Mouse (Mus musculus) MEL (cell line): ENCODE results near the gene Tnrc6c. TPM values are rescaled to one million over a fixed set of nuclear protein-coding genes. Genes with fewer than 3 reads are reported as not detected.

Source experiments
- DNase-seq: peaks from one replicate; pipeline ENCODE4 v3.0.0; 2011; ENCODE audit warnings: low read depth, low spot score
- H3K27ac ChIP-seq: 2 replicates; pipeline ENCODE4 v1.5.1; 2012; ENCODE audit warnings: low read depth, mild to moderate bottlenecking, control low read depth, low read length, moderate library complexity; ENCODE audit not compliant: control insufficient read depth
- H3K27me3 ChIP-seq, 2 experiments: fragments of 150-350 bp in 1 of 2; sonication (generic) in 1 of 2; 2 replicates each; pipeline ENCODE4 v1.6.1; 2012; ENCODE audit warnings: low read length in 2 of 2, mild to moderate bottlenecking in 2 of 2, improper control_type of control experiment in 1 of 2, moderate library complexity in 1 of 2; ENCODE audit not compliant: insufficient read depth in 2 of 2, control insufficient read depth in 1 of 2
- H3K36me3 ChIP-seq, 2 experiments: 2 replicates each; pipeline ENCODE4 v1.6.1; 2012 to 2014; ENCODE audit warnings: low read length in 2 of 2, improper control_type of control experiment in 1 of 2, inconsistent platforms in 1 of 2, mild to moderate bottlenecking in 1 of 2; ENCODE audit not compliant: insufficient read depth in 2 of 2, control insufficient read depth in 1 of 2
- H3K4me1 ChIP-seq, 2 experiments: fragments of 150-350 bp in 1 of 2; sonication (generic) in 1 of 2; 2 replicates each; pipeline ENCODE4 v1.6.1; 2012; ENCODE audit warnings: low read length in 2 of 2, improper control_type of control experiment in 1 of 2, mild to moderate bottlenecking in 1 of 2; ENCODE audit not compliant: insufficient read depth in 2 of 2, control insufficient read depth in 1 of 2
- H3K4me3 ChIP-seq, 2 experiments: fragments of 150-350 bp in 1 of 2; sonication (generic) in 1 of 2; 2 replicates each; pipeline ENCODE4 v1.5.1; 2012; ENCODE audit warnings: low read depth in 2 of 2, low read length in 2 of 2, mild to moderate bottlenecking in 2 of 2, moderate library complexity in 2 of 2, control low read depth in 1 of 2, improper control_type of control experiment in 1 of 2; ENCODE audit not compliant: control insufficient read depth in 1 of 2, insufficient read depth in 1 of 2
- H3K79me2 ChIP-seq: 2 replicates; pipeline ENCODE4 v1.6.1; 2012; ENCODE audit warnings: mild to moderate bottlenecking, low read length, moderate library complexity; ENCODE audit not compliant: control insufficient read depth, poor library complexity, insufficient read depth
- H3K9ac ChIP-seq: 2 replicates; pipeline ENCODE4 v1.6.1; 2012; ENCODE audit warnings: low read depth, mild to moderate bottlenecking, control low read depth, low read length, moderate library complexity; ENCODE audit not compliant: control insufficient read depth, poor library complexity, severe bottlenecking
- H3K9me3 ChIP-seq: fragments of 150-350 bp; sonication (generic); replicated peaks from 2 replicates; pipeline ENCODE4 v1.6.1; 2012; ENCODE audit warnings: mild to moderate bottlenecking, low read length, improper control_type of control experiment, moderate library complexity; ENCODE audit not compliant: insufficient read depth
- BHLHE40 ChIP-seq: IDR thresholded peaks from 2 replicates; pipeline ENCODE4 v1.6.1; 2012; ENCODE audit warnings: low read depth, mild to moderate bottlenecking, inconsistent platforms, low read length, improper control_type of control experiment, borderline replicate concordance
- CHD2 ChIP-seq: IDR thresholded peaks from 2 replicates; pipeline ENCODE4 v1.6.1; 2011; ENCODE audit warnings: low read length, improper control_type of control experiment
- E2F4 ChIP-seq: IDR thresholded peaks from 2 replicates; pipeline ENCODE4 v1.6.1; 2011; ENCODE audit warnings: low read depth, low read length, improper control_type of control experiment, borderline replicate concordance
- ELF1 ChIP-seq: IDR thresholded peaks from 2 replicates; pipeline ENCODE4 v1.6.1; 2014; ENCODE audit warnings: low read depth, mild to moderate bottlenecking, inconsistent platforms, low read length, improper control_type of control experiment, moderate library complexity
- EP300 ChIP-seq, 2 experiments: IDR thresholded peaks; 2 replicates each; pipeline ENCODE4 v1.6.1; 2011; ENCODE audit warnings: improper control_type of control experiment in 2 of 2, low read length in 2 of 2, low read depth in 1 of 2, mild to moderate bottlenecking in 1 of 2
- ETS1 ChIP-seq: IDR thresholded peaks from 2 replicates; pipeline ENCODE4 v1.6.1; 2012; ENCODE audit warnings: low read depth, mild to moderate bottlenecking, inconsistent platforms, low read length, improper control_type of control experiment, moderate library complexity
- GABPA ChIP-seq: IDR thresholded peaks from 2 replicates; pipeline ENCODE4 v1.6.1; 2012; ENCODE audit warnings: low read depth, mild to moderate bottlenecking, inconsistent platforms, low read length, improper control_type of control experiment, moderate library complexity
- GATA1 ChIP-seq: IDR thresholded peaks from 2 replicates; pipeline ENCODE4 v1.6.1; 2011; ENCODE audit warnings: low read depth, low read length, improper control_type of control experiment
- KAT2A ChIP-seq: conservative IDR thresholded peaks from 2 replicates; pipeline ENCODE4 v1.6.1; 2012; ENCODE audit warnings: low read depth, low read length, improper control_type of control experiment, inconsistent platforms
- MAZ ChIP-seq: IDR thresholded peaks from 2 replicates; pipeline ENCODE4 v1.6.1; 2012; ENCODE audit warnings: low read depth, mild to moderate bottlenecking, inconsistent platforms, low read length, improper control_type of control experiment
- MEF2A ChIP-seq: IDR thresholded peaks from 2 replicates; pipeline ENCODE4 v1.6.1; 2014; ENCODE audit warnings: low read depth, mild to moderate bottlenecking, inconsistent platforms, low read length, improper control_type of control experiment; ENCODE audit not compliant: poor library complexity, insufficient replicate concordance, severe bottlenecking; ENCODE audit errors: extremely low read depth
- MXI1 ChIP-seq: IDR thresholded peaks from 2 replicates; pipeline ENCODE4 v1.6.1; 2011; ENCODE audit warnings: mild to moderate bottlenecking, low read depth, low read length, improper control_type of control experiment
- MYB ChIP-seq: IDR thresholded peaks from 2 replicates; pipeline ENCODE4 v1.6.1; 2011; ENCODE audit warnings: mild to moderate bottlenecking, low read depth, low read length, improper control_type of control experiment
- MYC ChIP-seq: IDR thresholded peaks from 2 replicates; pipeline ENCODE4 v1.6.1; 2011; ENCODE audit warnings: low read depth, mild to moderate bottlenecking, low read length, improper control_type of control experiment, moderate library complexity
- NELFE ChIP-seq: IDR thresholded peaks from 2 replicates; pipeline ENCODE4 v1.6.1; 2011; ENCODE audit warnings: low read depth, low read length, improper control_type of control experiment
- NRF1 ChIP-seq: IDR thresholded peaks from 2 replicates; pipeline ENCODE4 v1.6.1; 2014; ENCODE audit warnings: low read depth, mild to moderate bottlenecking, inconsistent platforms, low read length, improper control_type of control experiment, moderate library complexity; ENCODE audit not compliant: poor library complexity, insufficient read depth, severe bottlenecking
- POLR2A ChIP-seq, 2 experiments: IDR thresholded peaks; 2 replicates each; pipeline ENCODE4 v1.6.1; 2011 to 2012; ENCODE audit warnings: low read length in 2 of 2, mild to moderate bottlenecking in 2 of 2, control low read depth in 1 of 2, improper control_type of control experiment in 1 of 2, low read depth in 1 of 2, moderate library complexity in 1 of 2; ENCODE audit not compliant: control insufficient read depth in 1 of 2, insufficient read depth in 1 of 2, poor library complexity in 1 of 2
- RAD21 ChIP-seq: IDR thresholded peaks from 2 replicates; pipeline ENCODE4 v1.6.1; 2011; ENCODE audit warnings: mild to moderate bottlenecking, low read depth, low read length, improper control_type of control experiment
- SMC3 ChIP-seq: IDR thresholded peaks from 2 replicates; pipeline ENCODE4 v1.6.1; 2011; ENCODE audit warnings: low read depth, low read length, improper control_type of control experiment
- TBP ChIP-seq: IDR thresholded peaks from 2 replicates; pipeline ENCODE4 v1.8.0; 2011; ENCODE audit warnings: low read depth, low read length, improper control_type of control experiment
- UBTF ChIP-seq: IDR thresholded peaks from 2 replicates; pipeline ENCODE4 v1.6.1; 2012; ENCODE audit warnings: low read depth, mild to moderate bottlenecking, inconsistent platforms, low read length, improper control_type of control experiment, moderate library complexity, borderline replicate concordance; ENCODE audit not compliant: insufficient read depth
- USF2 ChIP-seq, 2 experiments: IDR thresholded peaks; 2 replicates each; pipeline ENCODE4 v1.6.1; 2011 to 2012; ENCODE audit warnings: improper control_type of control experiment in 2 of 2, low read length in 2 of 2, borderline replicate concordance in 1 of 2, inconsistent platforms in 1 of 2, low read depth in 1 of 2, mild to moderate bottlenecking in 1 of 2; ENCODE audit not compliant: insufficient read depth in 1 of 2
- ZKSCAN1 ChIP-seq: IDR thresholded peaks from 2 replicates; pipeline ENCODE4 v1.6.1; 2012; ENCODE audit warnings: low read depth, mild to moderate bottlenecking, inconsistent platforms, low read length, improper control_type of control experiment, moderate library complexity
- polyA plus RNA-seq, 2 experiments: library from polyadenylated mRNA; stranded (reverse) in 1 of 2; unstranded in 1 of 2; fragments of >175 nt in 1 of 2; fragments of >200 nt in 1 of 2; gene quantifications; 2 replicates each; pipeline versions ENCODE4 v1.2.1 to v1.2.4; 2012; ENCODE audit warnings: low replicate concordance in 2 of 2, low read depth in 1 of 2; ENCODE audit not compliant: insufficient read length in 2 of 2, insufficient read depth in 1 of 2, missing spikeins in 1 of 2
- total RNA-seq: library from RNA; depleted of rRNA; stranded (reverse); fragments of 300-350 nt; gene quantifications from 2 replicates; pipeline ENCODE4 v1.2.3, GENCODE M21; 2012

Tnrc6c gene
- total and polyA plus RNA-seq, 3 experiments: 16.0 to 19.1 TPM; not detected in 1

DNA sequence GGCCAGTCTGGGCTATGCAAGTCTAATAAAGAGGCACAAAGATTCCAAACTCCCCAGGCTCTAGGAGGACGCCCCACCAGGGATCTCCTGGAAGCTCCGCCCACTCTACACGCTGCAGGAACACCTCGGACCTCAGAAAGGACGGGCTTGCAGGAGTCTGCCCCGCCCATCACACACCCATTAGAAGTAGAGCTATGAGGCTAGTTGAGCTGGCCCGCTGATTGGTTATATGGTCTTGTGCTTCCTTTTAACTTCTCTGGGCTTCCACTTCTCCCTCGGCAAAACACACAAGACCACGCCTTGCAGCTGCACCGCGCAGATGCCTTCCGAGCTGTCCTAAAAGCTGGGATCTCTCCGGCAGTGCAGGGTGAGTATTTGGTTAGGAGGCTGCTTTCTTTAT, 43.0 kb upstream of the Tnrc6c start:
- DNase-seq: peak; percentile 95
- peaks cover 0 to 11% of the 10 kb centered on the region in 2 experiments; a peak in 2 of 4 replicates for H3K4me1 ChIP-seq
- peak overlapping the region; percentile 48; the same call in 1 of the 2 replicates for H3K9ac ChIP-seq
- no peak overlapping the region for H3K27ac ChIP-seq
- H3K9me3 ChIP-seq: no peaks in the 10 kb centered on the region
- H3K79me2 ChIP-seq: no peaks in the 10 kb centered on the region
- H3K27me3 ChIP-seq: peaks cover 0 to 6% of the 10 kb centered on the region in 2 experiments; a peak in 3 of 4 replicates
- peak overlapping the region; percentile 53 to 54 for H3K4me3 ChIP-seq
- peaks cover 0 to 2% of the 10 kb centered on the region in 2 experiments; a peak in 1 of 4 replicates for H3K36me3 ChIP-seq
- TF ChIP-seq MXI1 (no peak), MYC (no peak), POLR2A (IDR thresholded peaks at IDR 0.05; ENCODE audit: control insufficient read depth in 1 of 2, insufficient read depth in 1 of 2, low read depth in 1 of 2, low read length in 2 of 2, poor library complexity in 1 of 2) (peak in 1 of 2 experiments; percentile 44; a peak in 1 of 4 replicates), ZKSCAN1 (no peak), TBP (0 out of 2 replicates have a peak, but pooled peaks have one; percentile 41), ETS1 (no peak), RAD21 (no peak), CHD2 (no peak), NELFE (no peak), BHLHE40 (no peak), E2F4 (no peak), GATA1 (no peak)

DNA sequence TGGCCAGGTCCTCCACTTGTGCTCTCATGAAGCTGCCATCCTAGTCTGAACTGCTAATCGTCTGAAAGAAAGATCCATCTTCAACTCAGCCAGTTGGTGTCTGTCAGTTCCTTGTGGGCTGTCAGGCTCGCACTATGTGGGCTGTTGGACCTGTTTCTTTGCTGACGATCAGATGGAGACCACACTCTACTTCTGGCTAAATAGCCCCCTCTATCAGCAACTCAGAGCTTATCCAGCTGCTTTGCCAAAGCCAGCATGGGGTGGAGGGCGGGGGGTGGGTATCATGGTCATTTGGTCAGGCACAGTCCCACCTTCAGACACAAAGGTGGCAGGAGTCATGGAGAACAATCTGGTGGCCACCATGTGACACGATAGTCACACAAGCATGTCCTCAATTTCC, 42.2 kb upstream of the Tnrc6c start:
- DNase-seq: peak; percentile 18
- H3K36me3 ChIP-seq: peaks cover 0 to 2% of the 10 kb centered on the region in 2 experiments; a peak in 1 of 4 replicates
- H3K27ac ChIP-seq: no peak overlapping the region
- H3K79me2 ChIP-seq: no peaks in the 10 kb centered on the region
- peaks cover 2 to 8% of the 10 kb centered on the region in 2 experiments for H3K27me3 ChIP-seq
- no peak overlapping the region for H3K9ac ChIP-seq
- H3K9me3 ChIP-seq: no peaks in the 10 kb centered on the region
- TF ChIP-seq RAD21 (peak; percentile 1; the same call in 1 of the 2 replicates), GABPA (no peak), ELF1 (no peak), MXI1 (no peak), BHLHE40 (no peak)
- peaks cover 0 to 11% of the 10 kb centered on the region in 2 experiments; a peak in 2 of 4 replicates for H3K4me1 ChIP-seq
- no peak overlapping the region; a peak in 1 of 4 replicates for H3K4me3 ChIP-seq

DNA sequence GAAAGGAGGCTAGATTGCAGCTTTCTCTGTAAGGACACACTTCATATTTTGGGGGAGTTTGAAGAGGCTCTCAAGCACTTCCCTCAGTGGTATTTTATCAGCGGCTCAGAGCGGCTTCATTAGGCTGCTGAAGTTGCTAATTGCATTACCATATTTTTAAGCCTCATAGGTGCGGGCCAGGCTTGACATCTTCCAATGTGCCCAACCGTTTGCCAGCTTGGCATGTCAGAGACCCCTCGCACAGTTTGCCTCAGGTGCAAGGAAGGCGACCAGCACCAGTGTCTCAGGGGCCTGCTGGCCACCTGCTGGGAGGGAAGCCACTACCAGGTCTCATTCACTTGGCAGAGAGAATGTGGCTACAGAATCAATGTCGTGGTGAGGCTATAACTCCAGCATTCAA, 41.2 kb upstream of the Tnrc6c start:
- DNase-seq: no peak
- Histone ChIP-seq H3K9ac (no peak overlapping the region), H3K4me3 (no peak overlapping the region), H3K79me2 (no peaks in the 10 kb centered on the region), H3K27me3 (peaks cover 12 to 16% of the 10 kb centered on the region in 2 experiments), H3K4me1 (peaks cover 0 to 11% of the 10 kb centered on the region in 2 experiments; a peak in 2 of 4 replicates), H3K27ac (no peak overlapping the region), H3K36me3 (peaks cover 0 to 2% of the 10 kb centered on the region in 2 experiments; a peak in 1 of 4 replicates), H3K9me3 (no peaks in the 10 kb centered on the region)
- TF ChIP-seq NRF1 (no peak), E2F4 (no peak), MYC (no peak), ZKSCAN1 (no peak), EP300 (IDR thresholded peaks at IDR 0.05; ENCODE audit: low read depth in 1 of 2, low read length in 2 of 2) (no peak), MYB (no peak), KAT2A (no peak), MEF2A (no peak), UBTF (no peak), SMC3 (no peak), USF2 (IDR thresholded peaks at IDR 0.05; ENCODE audit: borderline replicate concordance in 1 of 2, insufficient read depth in 1 of 2, low read depth in 1 of 2, low read length in 2 of 2) (no peak), MAZ (no peak)
